Mouse (Mus musculus): ENCODE data around the gene Kdm4b.

Kdm4b gene

DNA sequence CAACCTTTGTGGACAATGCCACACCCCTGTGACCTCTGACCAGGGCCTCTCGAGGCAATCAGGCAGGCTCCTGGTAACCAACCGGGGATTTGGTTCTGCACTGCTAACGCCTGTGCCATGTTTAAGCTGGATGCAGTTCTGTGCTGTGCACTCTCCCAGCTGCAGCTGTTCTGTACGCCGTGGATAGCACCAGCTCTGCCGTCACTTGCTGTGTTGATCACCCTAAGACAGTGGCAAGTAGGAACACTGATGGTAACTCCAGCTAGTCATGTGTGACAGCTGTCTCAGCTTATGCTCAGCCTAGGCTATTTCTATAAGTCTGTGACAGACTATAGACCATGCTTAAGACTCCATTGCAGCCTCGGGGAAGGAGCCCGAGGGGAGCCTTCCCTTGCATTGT is 57.1 kb downstream of the Kdm4b start:
- DNase-seq (ENCODE audit: extremely low spot score, low read depth, low spot score): no peak

GRCm38 (mm10) chr17:56384903-56385302 is 59.0 kb downstream of the Kdm4b start:
- DNase-seq (ENCODE audit: extremely low spot score, low read depth, low spot score): no peak

GRCm38 (mm10) chr17:56387612-56388011 is 61.8 kb downstream of the Kdm4b start:
- no peak for DNase-seq (ENCODE audit: extremely low spot score, low read depth, low spot score)

GRCm38 (mm10) chr17:56393238-56393637 is 67.4 kb downstream of the Kdm4b start:
- no peak for DNase-seq (ENCODE audit: extremely low spot score, low read depth, low spot score)

- DNase-seq (ENCODE audit: extremely low spot score, low read depth, low spot score): no peak
Measured at GRCm38 (mm10) chr17:56393889-56394288, 68.0 kb downstream of the Kdm4b start.

GRCm38 (mm10) chr17:56396051-56396450 is 70.2 kb downstream of the Kdm4b start:
- DNase-seq (ENCODE audit: extremely low spot score, low read depth, low spot score): no peak

GRCm38 (mm10) chr17:56400221-56400620 is 74.4 kb downstream of the Kdm4b start:
- DNase-seq (ENCODE audit: extremely low spot score, low read depth, low spot score): no peak

GRCm38 (mm10) chr17:56401051-56401521 is 75.2 kb downstream of the Kdm4b start:
- no peak for DNase-seq (ENCODE audit: extremely low spot score, low read depth, low spot score)

DNA sequence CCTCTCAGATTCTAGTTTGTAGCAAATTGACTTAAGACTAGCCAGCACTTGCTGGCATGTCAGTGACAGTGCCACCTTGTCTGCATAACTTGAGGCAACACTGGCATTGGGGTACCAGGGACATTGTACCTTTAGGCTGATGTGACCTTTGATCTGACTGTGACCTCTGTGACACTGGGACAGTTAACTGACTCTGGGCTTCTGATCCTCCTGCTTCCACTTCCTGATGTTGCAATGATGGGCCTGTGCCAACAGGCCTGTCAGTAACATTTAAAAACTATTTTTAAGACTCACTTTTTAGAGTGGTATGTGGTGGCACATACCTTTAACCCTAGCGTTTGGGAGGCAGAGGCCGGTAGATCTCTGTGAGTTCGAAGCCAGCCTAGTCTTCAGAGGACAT is 79.5 kb downstream of the Kdm4b start:
- no peak for DNase-seq (ENCODE audit: extremely low spot score, low read depth, low spot score)

GRCm38 (mm10) chr17:56405856-56406840 is 80.3 kb downstream of the Kdm4b start:
- DNase-seq (ENCODE audit: extremely low spot score, low read depth, low spot score): no peak

DNA sequence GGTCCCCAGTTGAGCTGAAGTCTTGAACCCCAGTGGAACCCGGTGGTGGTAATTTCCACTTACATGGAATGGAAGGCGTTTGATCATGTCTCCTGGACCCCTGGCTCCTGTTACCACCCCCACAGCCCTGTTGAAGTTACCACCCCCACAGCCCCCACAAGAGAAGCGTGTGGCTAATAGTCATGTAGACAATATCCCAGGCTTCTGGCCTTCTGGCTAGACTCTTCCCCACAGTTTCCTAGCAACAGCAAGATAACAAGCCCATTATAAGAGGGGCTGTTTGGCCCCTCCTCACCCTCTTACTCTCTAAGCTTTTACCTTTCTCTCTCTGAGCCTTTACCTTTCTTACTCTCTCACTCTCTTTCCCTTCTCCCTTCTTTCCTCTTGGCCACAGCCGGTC is 81.0 kb downstream of the Kdm4b start:
- DNase-seq (ENCODE audit: extremely low spot score, low read depth, low spot score): no peak

DNA sequence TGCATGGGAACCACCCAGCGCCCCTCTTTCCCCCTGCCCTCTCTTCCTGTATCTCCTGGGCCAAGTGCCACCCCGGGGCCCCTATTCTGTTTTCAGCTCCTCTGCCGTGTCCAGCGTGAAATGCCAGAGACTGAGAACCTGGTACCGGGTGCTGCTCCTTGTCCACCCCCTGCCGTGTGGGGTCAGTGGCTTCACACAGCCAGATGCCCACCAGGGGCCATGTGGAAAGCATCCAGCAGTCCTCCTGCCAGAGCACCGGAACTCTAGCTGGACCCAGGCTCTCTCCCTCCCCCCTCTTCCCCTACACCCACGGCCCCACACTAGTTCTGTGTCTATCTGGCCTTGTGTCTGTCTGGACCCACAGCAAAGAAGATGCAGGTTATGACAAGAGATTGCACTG is 81.5 kb downstream of the Kdm4b start:
- DNase-seq (ENCODE audit: extremely low spot score, low read depth, low spot score): no peak

DNA sequence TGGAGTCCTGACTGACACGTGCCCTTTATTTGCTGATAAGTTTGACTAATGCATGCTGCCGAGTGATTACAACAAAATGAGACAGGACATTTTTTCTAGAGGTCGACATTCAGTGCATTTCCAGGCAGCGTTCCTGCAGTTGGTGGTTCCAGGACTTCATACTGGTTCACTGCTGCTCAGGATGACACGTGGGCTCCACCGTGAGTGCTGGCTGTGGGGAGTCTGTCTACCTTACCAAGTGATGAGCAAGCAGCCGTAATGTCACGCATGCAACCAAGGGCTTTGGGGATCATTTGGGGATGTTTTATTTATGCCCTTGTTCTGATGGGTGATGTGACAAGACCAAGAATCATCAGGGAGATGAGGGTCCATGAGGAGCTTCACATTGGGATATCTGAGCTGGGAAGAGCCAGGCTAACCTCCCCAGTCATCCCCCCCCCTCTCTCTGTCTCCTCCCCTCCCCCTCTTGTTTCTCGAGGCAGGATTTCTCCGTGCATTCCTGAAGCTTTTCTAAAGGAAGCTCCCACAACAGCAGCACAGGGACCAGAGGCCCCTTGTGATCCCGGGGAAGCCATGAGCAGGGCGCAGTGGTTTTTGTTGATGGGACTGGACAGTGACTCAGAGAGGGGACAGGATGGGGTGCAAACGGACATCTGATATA is 83.2 kb downstream of the Kdm4b start:
- no peak for DNase-seq (ENCODE audit: extremely low spot score, low read depth, low spot score)

DNA sequence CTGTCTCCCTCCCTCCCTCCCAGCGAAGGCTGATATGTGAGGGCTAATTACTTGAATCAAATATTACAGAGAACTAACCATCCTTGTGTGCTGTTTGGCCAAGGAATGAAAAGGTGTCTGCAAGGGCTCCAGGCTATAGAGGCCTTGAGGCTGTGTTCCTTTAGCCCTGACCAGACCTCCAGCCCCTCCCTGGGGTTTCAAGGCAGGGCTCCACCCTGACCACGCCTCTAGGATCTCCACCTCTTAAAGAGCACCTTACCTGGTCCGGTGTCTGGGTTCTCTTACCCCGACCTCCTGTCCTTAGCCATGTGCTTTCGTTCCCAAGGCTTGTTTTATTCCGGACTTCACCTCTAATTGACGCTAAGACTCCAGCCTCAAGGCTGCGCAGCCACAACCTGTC is 83.9 kb downstream of the Kdm4b start:
- no peak for DNase-seq (ENCODE audit: extremely low spot score, low read depth, low spot score)

DNA sequence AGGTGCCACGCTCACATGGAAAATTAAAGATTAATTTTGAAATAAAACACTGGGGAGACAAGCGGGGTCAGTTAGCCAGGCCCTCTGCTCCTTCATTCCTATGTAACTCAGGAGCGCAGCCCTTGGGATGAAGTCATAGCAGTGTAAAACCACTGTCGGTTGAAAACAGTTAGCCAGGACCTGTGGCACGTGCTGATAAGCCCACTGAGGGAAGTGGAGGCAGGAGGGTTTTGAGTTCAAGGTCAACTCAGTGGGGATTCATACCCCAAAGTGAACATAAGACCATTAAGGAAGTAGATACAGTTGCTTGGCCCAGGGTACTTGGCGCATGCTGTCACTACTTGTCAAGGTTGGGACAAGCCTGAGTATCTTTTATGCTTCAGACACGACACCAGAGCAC is 85.6 kb downstream of the Kdm4b start:
- DNase-seq (ENCODE audit: extremely low spot score, low read depth, low spot score): no peak

GRCm38 (mm10) chr17:56413113-56413512 is 87.3 kb downstream of the Kdm4b start:
- no peak for DNase-seq (ENCODE audit: extremely low spot score, low read depth, low spot score)

GRCm38 (mm10) chr17:56414785-56415184 is 88.9 kb downstream of the Kdm4b start:
- no peak for DNase-seq (ENCODE audit: extremely low spot score, low read depth, low spot score)

DNA sequence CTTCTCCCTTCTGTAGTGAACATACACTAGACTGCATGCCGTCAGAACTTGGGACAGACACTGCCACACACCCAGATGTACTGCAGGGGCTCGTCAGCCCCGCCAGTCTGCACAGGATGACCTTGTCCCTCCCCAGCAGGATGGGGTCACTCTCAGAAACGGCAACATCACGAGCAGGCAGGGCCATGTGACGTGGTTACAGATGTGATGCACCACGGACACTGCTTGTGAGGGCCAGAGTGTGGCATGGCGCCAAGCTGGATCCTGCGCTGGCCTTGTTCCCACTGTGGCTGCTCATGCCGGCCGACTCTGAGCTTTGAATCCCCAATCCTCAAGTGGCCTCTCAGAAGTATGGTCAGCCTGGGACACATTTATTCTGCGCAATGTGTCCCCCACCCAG is 92.4 kb downstream of the Kdm4b start:
- DNase-seq (ENCODE audit: extremely low spot score, low read depth, low spot score): no peak

GRCm38 (mm10) chr17:56420022-56420421 is 94.2 kb downstream of the Kdm4b start:
- DNase-seq (ENCODE audit: extremely low spot score, low read depth, low spot score): no peak

- no peak for DNase-seq (ENCODE audit: extremely low spot score, low read depth, low spot score)
Measured at GRCm38 (mm10) chr17:56424726-56425583, 99.1 kb downstream of the Kdm4b start.

- DNase-seq (ENCODE audit: extremely low spot score, low read depth, low spot score): no peak
Measured at GRCm38 (mm10) chr17:56425584-56425914, 99.7 kb downstream of the Kdm4b start.

Data from hindlimb bud, embryonic 11.5 days (tissue).